Mouse (Mus musculus) stomach, postnatal 0 days (tissue): ENCODE data around the gene Nrxn3. TPM values are rescaled to one million over a fixed set of nuclear protein-coding genes. Genes with fewer than 3 reads are reported as not detected.

Source experiments
- ATAC-seq: fragments of 200-750 bp; cut with Nextera tagmentation; 2 replicates; pipeline ENCODE4 v1.8.0; 2017; ENCODE audit not compliant: low FRiP score, low TSS enrichment
- DNase-seq: peaks from one replicate; pipeline ENCODE4 v3.0.0-alpha.2; 2016; ENCODE audit warnings: low spot score
- H3K27ac ChIP-seq: fragments of 300-500 bp; sonication (generic); replicated peaks from 2 replicates; pipeline ENCODE4 v1.5.1; 2014; ENCODE audit warnings: mild to moderate bottlenecking, control low read depth
- H3K27me3 ChIP-seq: fragments of 300-500 bp; sonication (generic); 2 replicates; pipeline ENCODE4 v1.6.1; 2014; ENCODE audit warnings: low read length; ENCODE audit not compliant: control insufficient read depth, insufficient read depth
- H3K36me3 ChIP-seq: fragments of 300-500 bp; sonication (generic); 2 replicates; pipeline ENCODE4 v1.6.1; 2014; ENCODE audit warnings: low read length, mixed read lengths; ENCODE audit not compliant: control insufficient read depth, insufficient read depth
- H3K4me1 ChIP-seq: fragments of 300-500 bp; sonication (generic); replicated peaks from 2 replicates; pipeline ENCODE4 v1.6.1; 2014; ENCODE audit warnings: antibody characterized with exemption; ENCODE audit not compliant: control insufficient read depth, insufficient read depth
- H3K4me2 ChIP-seq: fragments of 300-500 bp; sonication (generic); replicated peaks from 2 replicates; pipeline ENCODE4 v1.6.1; 2014; ENCODE audit warnings: low read depth, mild to moderate bottlenecking, control low read depth, moderate library complexity
- H3K4me3 ChIP-seq: fragments of 300-500 bp; sonication (generic); 2 replicates; pipeline ENCODE4 v1.5.1; 2014; ENCODE audit warnings: low read depth, low read length, control low read depth
- H3K9ac ChIP-seq: fragments of 300-500 bp; sonication (generic); 2 replicates; pipeline ENCODE4 v1.6.1; 2014; ENCODE audit warnings: mild to moderate bottlenecking, low read length, control low read depth, mixed read lengths
- H3K9me3 ChIP-seq: fragments of 300-500 bp; sonication (generic); 2 replicates; pipeline ENCODE4 v1.6.1; 2016; ENCODE audit warnings: low read length; ENCODE audit not compliant: control insufficient read depth
- CTCF ChIP-seq: IDR thresholded peaks from 2 replicates; pipeline ENCODE4 v1.5.1; 2016; ENCODE audit warnings: antibody characterized with exemption, low read depth, mild to moderate bottlenecking, moderate library complexity
- EP300 ChIP-seq: optimal IDR thresholded peaks from 2 replicates; pipeline ENCODE3; 2016; ENCODE audit warnings: antibody characterized with exemption
- WGBS: fragments of 180-500 bp; shearing (Covaris S2); extraction: QIAGEN DNeasy Blood & Tissue Kit; methylation state at CpG from one replicate; pipeline ENCODE4 v1.1.7; 2014; 5-methylcytosine and 5-hydroxymethylcytosine counted together
- polyA plus RNA-seq: library from polyadenylated mRNA; unstranded; fragments of >200 nt; fragmentation: Nextera tagmentation; extraction: Ambion mirVana; gene quantifications from 2 replicates; pipeline ENCODE4 v1.2.1, GENCODE M21; 2015

The Nrxn3 gene
- polyA plus RNA-seq, 1 experiment from 2014 or later = 1.0 TPM

GRCm38 (mm10) chr12:89719194-89720080 is 996.8 kb downstream of the Nrxn3 start:
- Histone ChIP-seq H3K4me1 (no peaks in the 10 kb centered on the region), H3K4me3 (no peak overlapping the region), H3K36me3 (no peaks in the 10 kb centered on the region), H3K27me3 (no peaks in the 10 kb centered on the region), H3K9ac (no peak overlapping the region), H3K4me2 (no peak overlapping the region), H3K27ac (no peak overlapping the region), H3K9me3 (no peaks in the 10 kb centered on the region)
- peak; percentile 20 for DNase-seq
- no peak for ATAC-seq
- 46% methylated on average over 8 of the region's 8 CpGs for WGBS
- TF ChIP-seq CTCF (no peak), EP300 (no peak)

- DNase-seq = no peak
- Histone ChIP-seq H3K27me3 (no peaks in the 10 kb centered on the region), H3K27ac (no peak overlapping the region), H3K36me3 (no peaks in the 10 kb centered on the region), H3K4me2 (no peak overlapping the region), H3K9ac (no peak overlapping the region), H3K4me1 (no peaks in the 10 kb centered on the region), H3K9me3 (no peaks in the 10 kb centered on the region), H3K4me3 (no peak overlapping the region)
- WGBS = 52% methylated on average over 3 of the region's 3 CpGs
- TF ChIP-seq CTCF = no peak
- no peak for TF ChIP-seq EP300
- ATAC-seq = no peak
Observed at GRCm38 (mm10) chr12:89720945-89721344, 998.3 kb downstream of the Nrxn3 start.

- no peak for DNase-seq
Observed at GRCm38 (mm10) chr12:89722462-89722861, 999.8 kb downstream of the Nrxn3 start.

GRCm38 (mm10) chr12:89724048-89724447 is 1001.4 kb downstream of the Nrxn3 start:
- no peak for ATAC-seq
- H3K4me3 ChIP-seq = no peak overlapping the region

More at GRCm38 (mm10) chr12:89722462-89722861, 999.8 kb downstream of the Nrxn3 start:
- no peak for TF ChIP-seq EP300
- no peak for TF ChIP-seq CTCF
- H3K4me1 ChIP-seq = no peaks in the 10 kb centered on the region
- no peaks in the 10 kb centered on the region for H3K36me3 ChIP-seq
- H3K27me3 ChIP-seq = no peaks in the 10 kb centered on the region
- 87% methylated on average over 14 of the region's 14 CpGs for whole genome bisulfite sequencing
- ATAC-seq = no peak
- no peak overlapping the region for H3K27ac ChIP-seq
- no peak overlapping the region for H3K4me3 ChIP-seq
- no peaks in the 10 kb centered on the region for H3K9me3 ChIP-seq
- no peak overlapping the region for H3K4me2 ChIP-seq
- no peak overlapping the region for H3K9ac ChIP-seq

GRCm38 (mm10) chr12:89742326-89742725 is 1019.6 kb downstream of the Nrxn3 start:
- peak; percentile 88 for ATAC-seq
- 59% methylated on average over 1 of the region's 1 CpGs for WGBS
- no peaks in the 10 kb centered on the region for H3K4me1 ChIP-seq

More at GRCm38 (mm10) chr12:89724048-89724447, 1001.4 kb downstream of the Nrxn3 start:
- no peaks in the 10 kb centered on the region for H3K27me3 ChIP-seq
- TF ChIP-seq CTCF = no peak
- no peak for TF ChIP-seq EP300
- 61% methylated on average over 3 of the region's 3 CpGs for WGBS
- no peak overlapping the region for H3K27ac ChIP-seq
- no peaks in the 10 kb centered on the region for H3K4me1 ChIP-seq
- H3K9me3 ChIP-seq = no peaks in the 10 kb centered on the region
- no peak overlapping the region for H3K9ac ChIP-seq
- DNase-seq = no peak
- no peak overlapping the region for H3K4me2 ChIP-seq
- H3K36me3 ChIP-seq = no peaks in the 10 kb centered on the region

GRCm38 (mm10) chr12:89742796-89743195 is 1020.1 kb downstream of the Nrxn3 start:
- 72% methylated on average over 2 of the region's 2 CpGs for WGBS
- DNase-seq = no peak
- no peak overlapping the region for H3K9ac ChIP-seq

More at GRCm38 (mm10) chr12:89742326-89742725, 1019.6 kb downstream of the Nrxn3 start:
- Histone ChIP-seq H3K4me2 (no peak overlapping the region), H3K36me3 (no peaks in the 10 kb centered on the region), H3K27me3 (no peaks in the 10 kb centered on the region), H3K27ac (no peak overlapping the region), H3K9me3 (no peaks in the 10 kb centered on the region), H3K9ac (no peak overlapping the region), H3K4me3 (no peak overlapping the region)
- peak; percentile 18 for DNase-seq
- TF ChIP-seq EP300 (no peak), CTCF (no peak)

More at GRCm38 (mm10) chr12:89742796-89743195, 1020.1 kb downstream of the Nrxn3 start:
- Histone ChIP-seq H3K4me2 (no peak overlapping the region), H3K36me3 (no peaks in the 10 kb centered on the region), H3K4me1 (no peaks in the 10 kb centered on the region), H3K4me3 (no peak overlapping the region), H3K9me3 (no peaks in the 10 kb centered on the region), H3K27me3 (no peaks in the 10 kb centered on the region), H3K27ac (no peak overlapping the region)
- ATAC-seq = peak; percentile 90
- no peak for TF ChIP-seq CTCF
- TF ChIP-seq EP300 = no peak
